Mouse (Mus musculus) C2C12 (cell line): ENCODE measurements around the gene Ints7. TPM values are rescaled to one million over a fixed set of nuclear protein-coding genes. Genes with fewer than 3 reads are reported as not detected.
A peak's percentile ranks its signal among the peaks of the same experiment; 100 is the strongest.

ENCODE experiments used
- H3K27me3 ChIP-seq: one replicate; pipeline ENCODE4 v1.6.1; 2011; ENCODE audit not compliant: control insufficient read depth, insufficient read depth, insufficient read length
- H3K36me3 ChIP-seq: one replicate; pipeline ENCODE4 v1.6.1; 2011; ENCODE audit not compliant: control insufficient read depth, insufficient read depth
- H3K4me3 ChIP-seq: one replicate; pipeline ENCODE4 v1.5.1; 2011; ENCODE audit warnings: mild to moderate bottlenecking, control low read depth; ENCODE audit not compliant: poor library complexity, insufficient read depth, severe bottlenecking
- H3K79me2 ChIP-seq: one replicate; pipeline ENCODE4 v1.6.1; 2011; ENCODE audit not compliant: control insufficient read depth, insufficient read depth
- H3K79me3 ChIP-seq: one replicate; pipeline ENCODE4 v1.6.1; 2011; ENCODE audit warnings: low read depth, control low read depth
- H3ac ChIP-seq: one replicate; pipeline ENCODE3; 2011; ENCODE audit warnings: low read depth; ENCODE audit not compliant: control insufficient read depth, insufficient read length
- CEBPB ChIP-seq: IDR thresholded peaks from one replicate; pipeline ENCODE4 v1.6.1; 2011; ENCODE audit warnings: low read depth, mild to moderate bottlenecking, control low read depth, moderate library complexity
- CTCF ChIP-seq: IDR thresholded peaks from one replicate; pipeline ENCODE4 v1.5.1; 2011; ENCODE audit not compliant: control insufficient read depth, insufficient read depth, insufficient read length
- FOSL1 ChIP-seq: IDR thresholded peaks from one replicate; pipeline ENCODE4 v1.8.0; 2011; ENCODE audit warnings: mild to moderate bottlenecking, low read length; ENCODE audit not compliant: poor library complexity, insufficient read depth, severe bottlenecking
- MAX ChIP-seq: IDR thresholded peaks from one replicate; pipeline ENCODE4 v1.6.1; 2011; ENCODE audit warnings: mild to moderate bottlenecking, control low read depth
- MYOD1 ChIP-seq: IDR thresholded peaks from one replicate; pipeline ENCODE4 v1.6.1; 2011; ENCODE audit warnings: low read depth; ENCODE audit not compliant: control insufficient read depth, insufficient read length
- MYOG ChIP-seq: IDR thresholded peaks from one replicate; pipeline ENCODE4 v1.6.1; 2011; ENCODE audit not compliant: control insufficient read depth, insufficient read length; ENCODE audit errors: extremely low read depth
- USF1 ChIP-seq: IDR thresholded peaks from one replicate; pipeline ENCODE4 v1.6.1; 2011; ENCODE audit warnings: low read depth, mild to moderate bottlenecking, control low read depth, moderate library complexity
- polyA plus RNA-seq: library from polyadenylated mRNA; unstranded; fragments of >200 nt; fragmentation: generic; extraction: Trizol; gene quantifications from one replicate; pipeline ENCODE4 v1.2.1, GENCODE M21; 2012; ENCODE audit warnings: missing spikeins

Gene Ints7
- polyA plus RNA-seq, 1 experiment, result 24.1 TPM

DNA sequence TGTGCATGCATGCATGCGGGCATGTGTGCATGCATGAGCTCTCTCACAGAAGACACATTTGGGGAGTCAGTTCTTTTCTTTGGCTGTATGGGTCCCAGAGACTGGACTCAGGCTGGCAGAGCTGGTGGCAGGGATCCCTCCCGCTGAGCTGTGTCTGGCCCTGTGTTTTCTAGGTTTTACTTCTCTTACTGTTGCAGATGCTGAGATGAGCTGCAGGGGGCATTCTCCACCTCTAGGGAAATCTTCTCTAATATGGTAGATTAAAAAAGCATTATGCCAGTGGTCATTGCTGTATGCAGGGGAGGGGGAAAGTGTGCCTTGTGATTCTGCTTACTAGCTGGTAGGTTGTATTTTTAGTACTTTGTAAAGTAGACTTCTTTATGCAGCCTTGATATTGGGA lies 10.3 kb downstream of the Ints7 start:
- Histone ChIP-seq H3K36me3 (peaks cover 54% of the 10 kb centered on the region), H3K79me3 (peaks cover 10% of the 10 kb centered on the region), H3K4me3 (no peak overlapping the region), H3ac (no peak overlapping the region), H3K79me2 (peaks cover 18% of the 10 kb centered on the region), H3K27me3 (no peaks in the 10 kb centered on the region)
- TF ChIP-seq USF1 (no peak), FOSL1 (no peak), MYOD1 (no peak), MYOG (no peak), CTCF (no peak), MAX (no peak), CEBPB (no peak)

DNA sequence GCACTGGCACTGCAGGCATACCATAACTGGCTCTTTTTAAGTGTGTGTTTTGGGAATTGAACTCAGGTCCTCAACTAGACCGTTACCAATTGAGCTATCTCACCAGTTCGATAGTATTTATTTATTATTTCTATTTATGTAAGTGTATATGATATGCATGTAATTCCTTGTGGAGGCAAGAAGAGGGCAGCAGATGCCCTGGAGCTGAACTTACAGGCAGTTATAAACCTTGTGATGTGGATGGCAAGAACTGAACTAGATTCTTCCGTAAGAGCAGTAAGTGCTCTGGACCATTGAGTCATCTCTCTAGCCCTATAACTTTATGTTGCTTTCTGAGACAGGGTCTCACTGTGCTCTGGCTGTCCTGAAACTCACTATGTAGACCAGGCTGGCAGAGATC lies 11.6 kb downstream of the Ints7 start:
- Histone ChIP-seq H3K36me3 (peaks cover 59% of the 10 kb centered on the region), H3K4me3 (no peak overlapping the region), H3ac (no peak overlapping the region), H3K79me3 (no peaks in the 10 kb centered on the region), H3K79me2 (peaks cover 4% of the 10 kb centered on the region), H3K27me3 (no peaks in the 10 kb centered on the region)
- no peak for TF ChIP-seq CEBPB
- no peak for TF ChIP-seq USF1
- no peak for TF ChIP-seq MYOD1
- no peak for TF ChIP-seq FOSL1
- no peak for TF ChIP-seq MAX
- TF ChIP-seq CTCF, result no peak
- no peak for TF ChIP-seq MYOG

DNA sequence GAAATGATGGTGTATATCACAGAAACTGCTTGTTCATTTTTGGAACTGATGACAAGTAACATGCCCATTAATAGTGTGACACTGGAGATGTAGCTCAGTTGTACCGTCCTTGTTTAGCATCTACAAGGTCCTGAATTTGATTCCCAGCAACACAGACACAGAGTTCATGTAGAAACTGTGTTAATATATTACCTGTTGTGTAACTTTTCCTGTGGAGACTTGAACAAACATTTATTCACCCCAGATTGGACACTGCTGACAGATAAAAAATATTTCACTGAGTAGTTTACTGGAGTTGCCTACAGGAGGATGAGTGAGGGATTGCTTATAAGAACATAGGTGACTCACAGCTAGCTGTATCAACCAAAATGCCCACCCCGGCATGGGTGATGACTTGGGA lies 13.3 kb downstream of the Ints7 start:
- H3K79me2 ChIP-seq, result no peaks in the 10 kb centered on the region
- H3K27me3 ChIP-seq, result no peaks in the 10 kb centered on the region
- TF ChIP-seq USF1, result no peak
- no peak for TF ChIP-seq MYOG
- no peak for TF ChIP-seq MAX
- TF ChIP-seq CEBPB, result no peak
- TF ChIP-seq FOSL1, result no peak
- TF ChIP-seq CTCF, result no peak
- no peaks in the 10 kb centered on the region for H3K79me3 ChIP-seq
- no peak overlapping the region for H3K4me3 ChIP-seq
- H3ac ChIP-seq, result no peak overlapping the region
- H3K36me3 ChIP-seq, result peaks cover 64% of the 10 kb centered on the region

GRCm38 (mm10) chr1:191592016-191592720 lies 16.7 kb downstream of the Ints7 start:
- TF ChIP-seq MYOG, result no peak
- no peaks in the 10 kb centered on the region for H3K27me3 ChIP-seq
- H3K4me3 ChIP-seq, result no peak overlapping the region
- peaks cover 72% of the 10 kb centered on the region for H3K36me3 ChIP-seq
- no peaks in the 10 kb centered on the region for H3K79me2 ChIP-seq
- H3K79me3 ChIP-seq, result no peaks in the 10 kb centered on the region
- H3ac ChIP-seq, result no peak overlapping the region

DNA sequence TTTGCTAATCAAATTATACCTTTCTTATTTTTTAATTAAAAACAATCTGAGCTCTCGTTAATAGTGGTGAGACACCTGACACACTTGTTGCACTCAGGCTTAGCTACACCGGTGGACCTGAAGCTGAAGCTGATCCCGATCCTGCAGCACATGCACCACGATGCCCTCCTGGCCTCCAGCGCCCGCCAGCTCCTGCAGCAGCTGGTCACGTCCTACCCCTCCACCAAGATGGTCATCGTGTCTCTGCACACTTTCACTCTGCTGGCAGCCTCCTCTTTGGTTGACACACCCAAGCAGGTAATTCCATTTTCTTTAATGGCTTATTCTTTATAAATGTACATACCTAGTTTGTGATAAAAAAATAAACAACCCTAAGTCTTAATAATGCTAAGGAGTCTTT lies 20.6 kb downstream of the Ints7 start:
- Histone ChIP-seq H3K79me2 (peaks cover 7% of the 10 kb centered on the region), H3ac (no peak overlapping the region), H3K4me3 (no peak overlapping the region), H3K27me3 (no peaks in the 10 kb centered on the region), H3K79me3 (no peaks in the 10 kb centered on the region), H3K36me3 (peaks cover 45% of the 10 kb centered on the region)
- TF ChIP-seq FOSL1 (no peak), MYOG (no peak), CEBPB (no peak), MAX (no peak), CTCF (no peak), USF1 (no peak), MYOD1 (no peak)

- no peak overlapping the region for H3ac ChIP-seq
- peaks cover 37% of the 10 kb centered on the region for H3K36me3 ChIP-seq
- TF ChIP-seq USF1 (peak; percentile 82), CTCF (no peak)
These were observed 23.8 kb downstream of the Ints7 start for GRCm38 (mm10) chr1:191599210-191599609.

More at GRCm38 (mm10) chr1:191599210-191599609, 23.8 kb downstream of the Ints7 start:
- Histone ChIP-seq H3K79me3 (no peaks in the 10 kb centered on the region), H3K4me3 (no peak overlapping the region), H3K27me3 (no peaks in the 10 kb centered on the region), H3K79me2 (peaks cover 7% of the 10 kb centered on the region)
